Mouse (Mus musculus): ENCODE measurements around the gene Tor1b.
"Not testable (repeated sequence)": the region's sequence is repeated elsewhere in the genome, so short reads cannot be mapped to it uniquely, and the experiment has no call there.

GRCm38 (mm10) chr2:30915933-30916332 is 36.8 kb upstream of the Tor1b start:
- TF ChIP-seq CTCF, EP300 (IDR thresholded peaks at IDR 0.05; ENCODE audit: low read depth): not testable (repeated sequence)

Data from heart, postnatal 0 days (tissue).